In genomic region chr17:85303686-85304085, GRCm38 (mm10) we compare ENCODE assay signal across 27 mouse cellular contexts.
"Had no signal": no experiment of that assay in that cellular context is flagged by ENCODE, and none has a peak within 500 bp of the region (broad histone marks: within the 10 kb centered on the region; RNA-seq: fewer than 3 reads in every experiment).

No protein-coding gene starts in this region.

- H3K4me3 ChIP-seq: embryonic facial prominence, embryonic 10.5 days; embryonic facial prominence, embryonic 12.5 days; embryonic facial prominence, embryonic 13.5 days; embryonic facial prominence, embryonic 15.5 days; erythroblast, embryonic 14.5 days; forebrain, embryonic 10.5 days; forebrain, embryonic 12.5 days; forebrain, embryonic 13.5 days; forebrain, embryonic 15.5 days; gastrocnemius, adult 2 months; heart, adult 2 months had no signal

- H3K9me3 ChIP-seq: embryonic facial prominence, embryonic 10.5 days; embryonic facial prominence, embryonic 15.5 days; forebrain, embryonic 10.5 days; forebrain, embryonic 12.5 days had no signal

- H3K36me3 ChIP-seq: embryonic facial prominence, embryonic 10.5 days; embryonic facial prominence, embryonic 12.5 days; embryonic facial prominence, embryonic 13.5 days; embryonic facial prominence, embryonic 15.5 days; forebrain, embryonic 10.5 days; forebrain, embryonic 12.5 days; forebrain, embryonic 15.5 days had no signal

- DNase-seq: cerebellum, adult 18-20 months; cerebellum, adult 2 months; cerebellum, adult 8-10 months; cerebellum, adult 9-10 months; cerebellum, adult 9-11 months; cerebellum, postnatal 14 days; cerebellum, postnatal 25 days; cerebellum, postnatal 36 days; embryo, embryonic 11 days; gastrocnemius, adult 2 months; gastrocnemius, postnatal 10 days; gastrocnemius, postnatal 14 days; gastrocnemius, postnatal 25 days; gastrocnemius, postnatal 36 days; heart, adult 11 months; heart, adult 18-20 months; heart, adult 2 months had no signal

- H3K27me3 ChIP-seq: embryonic facial prominence, embryonic 12.5 days; embryonic facial prominence, embryonic 13.5 days; embryonic facial prominence, embryonic 15.5 days; forebrain, embryonic 12.5 days; forebrain, embryonic 13.5 days; forebrain, embryonic 15.5 days had no signal

- H3K4me1 ChIP-seq: embryonic facial prominence, embryonic 10.5 days; embryonic facial prominence, embryonic 12.5 days; embryonic facial prominence, embryonic 13.5 days; embryonic facial prominence, embryonic 15.5 days; forebrain, embryonic 10.5 days had no signal

- H3K27ac ChIP-seq: embryonic facial prominence, embryonic 10.5 days; embryonic facial prominence, embryonic 12.5 days; embryonic facial prominence, embryonic 13.5 days; embryonic facial prominence, embryonic 15.5 days; forebrain, embryonic 10.5 days; forebrain, embryonic 12.5 days; forebrain, embryonic 13.5 days; forebrain, embryonic 15.5 days; gastrocnemius, adult 2 months; heart, adult 2 months had no signal

- H3K4me2 ChIP-seq: embryonic facial prominence, embryonic 12.5 days; embryonic facial prominence, embryonic 13.5 days; embryonic facial prominence, embryonic 15.5 days; forebrain, embryonic 12.5 days; forebrain, embryonic 13.5 days; forebrain, embryonic 15.5 days had no signal

- ATAC-seq: forebrain, embryonic 13.5 days; forebrain, embryonic 14.5 days; forebrain, embryonic 15.5 days had no signal

- H3K9ac ChIP-seq: embryonic facial prominence, embryonic 12.5 days; embryonic facial prominence, embryonic 13.5 days; embryonic facial prominence, embryonic 15.5 days; forebrain, embryonic 12.5 days; forebrain, embryonic 13.5 days; forebrain, embryonic 15.5 days had no signal
